Mouse (Mus musculus) cerebellum, adult 8-10 months (tissue): ENCODE measurements around the gene Gabarap.

Source experiments
- DNase-seq: peaks from one replicate; pipeline ENCODE4 v3.0.0; 2022

Gabarap gene

GRCm38 (mm10) chr11:70023481-70024150 is 32.7 kb downstream of the Gabarap start:
- DNase-seq: no peak

- DNase-seq: no peak
Measured at GRCm38 (mm10) chr11:70024151-70024514, 33.2 kb downstream of the Gabarap start.

GRCm38 (mm10) chr11:70026689-70027088 is 35.7 kb downstream of the Gabarap start:
- DNase-seq: no peak

- no peak for DNase-seq
Measured at GRCm38 (mm10) chr11:70027397-70027796, 36.5 kb downstream of the Gabarap start.

GRCm38 (mm10) chr11:70028401-70029129 is 37.6 kb downstream of the Gabarap start:
- no peak for DNase-seq

GRCm38 (mm10) chr11:70029130-70029801 is 38.3 kb downstream of the Gabarap start:
- DNase-seq: no peak

- DNase-seq: no peak
Measured at GRCm38 (mm10) chr11:70029829-70030550, 39.0 kb downstream of the Gabarap start.

- DNase-seq: no peak
Measured at GRCm38 (mm10) chr11:70030651-70031320, 39.8 kb downstream of the Gabarap start.

- no peak for DNase-seq
Measured at GRCm38 (mm10) chr11:70031321-70031670, 40.4 kb downstream of the Gabarap start.

GRCm38 (mm10) chr11:70038174-70038573 is 47.2 kb downstream of the Gabarap start:
- no peak for DNase-seq

- no peak for DNase-seq
Measured at GRCm38 (mm10) chr11:70039631-70040030, 48.7 kb downstream of the Gabarap start.

GRCm38 (mm10) chr11:70040184-70040583 is 49.2 kb downstream of the Gabarap start:
- no peak for DNase-seq

- no peak for DNase-seq
Measured at GRCm38 (mm10) chr11:70042309-70043085, 51.6 kb downstream of the Gabarap start.

- no peak for DNase-seq
Measured at GRCm38 (mm10) chr11:70043665-70044064, 52.7 kb downstream of the Gabarap start.
